Mouse (Mus musculus) inflammation-experienced regulatory T-cells, adult 6 months (primary cell): Measurements from ENCODE around the gene Tmtc4. TPM values are rescaled to one million over a fixed set of nuclear protein-coding genes. Genes with fewer than 3 reads are reported as not detected.

ENCODE experiments used
- ATAC-seq: one replicate; pipeline ENCODE4 v1.8.0; 2017
- polyA plus RNA-seq, 3 experiments: library from polyadenylated mRNA; unstranded; fragments of 100-300 nt; shearing (Covaris generic); gene quantifications; one replicate each; pipeline ENCODE4 v1.2.1; 2017

Gene Tmtc4
- polyA plus RNA-seq, 3 experiments from 2014 or later, result 9.1 to 24.4 (median 21.4) TPM

GRCm38 (mm10) chr14:122869831-122870230 is 114.0 kb downstream of the Tmtc4 start:
- no peak for ATAC-seq

Other genes starting within 250 kb of the Tmtc4 start
- 10 to 100 TPM; 16.8 to 36.1 (median 27.9) TPM for gene Ggact, start 70.3 kb downstream of the Tmtc4 start, polyA plus RNA-seq